In the genomic region with DNA sequence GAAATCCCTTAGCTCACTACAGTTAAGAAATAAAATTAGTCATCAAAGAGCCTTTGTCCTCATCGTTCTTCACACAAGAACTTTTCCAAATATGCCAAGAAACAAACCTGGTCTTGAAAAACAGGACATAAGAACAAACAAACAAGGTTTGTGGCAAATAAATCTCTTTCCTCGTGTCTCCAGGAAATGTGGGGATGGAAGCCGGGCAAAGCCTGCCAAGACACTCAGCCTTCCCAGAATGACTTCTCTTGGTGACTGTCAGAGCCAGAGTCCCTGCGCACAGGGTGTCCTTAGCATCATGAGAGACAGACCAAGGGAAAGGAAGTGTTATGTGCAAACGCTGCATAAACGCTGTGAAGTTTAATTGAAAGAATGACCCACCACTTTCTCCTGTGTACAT, we compare ENCODE assay signal across 16 mouse cellular contexts.
A peak's percentile ranks its signal among the peaks of the same experiment; 100 is the strongest.
DNase-seq lines count a peak whose midpoint lies in the region; ATAC-seq lines count a peak whose summit lies in the region.
"Had no signal": no experiment of that assay in that cellular context is flagged by ENCODE, and none has a peak within 500 bp of the region (broad histone marks: within the 10 kb centered on the region; RNA-seq: fewer than 3 reads in every experiment).

No protein-coding gene starts in this region.

- H3K4me1 ChIP-seq in limb, embryonic 11.5 days (ENCODE audit: control insufficient read depth, insufficient read depth, low read length), result peaks cover 14% of the 10 kb centered on the region
- H3K4me1 ChIP-seq in limb, embryonic 10.5 days, result peaks cover 38% of the 10 kb centered on the region
- H3K4me1 ChIP-seq in kidney, embryonic 16.5 days (ENCODE audit: insufficient read depth, low read length), result peaks cover 39% of the 10 kb centered on the region
- peaks cover 52% of the 10 kb centered on the region for H3K4me1 ChIP-seq in limb, embryonic 13.5 days
- H3K4me1 ChIP-seq in forebrain, embryonic 16.5 days (replicated peaks; ENCODE audit: control insufficient read depth, insufficient read depth, low read length), result peaks cover 8% of the 10 kb centered on the region
- H3K4me1 ChIP-seq: liver, embryonic 12.5 days had no signal

- WGBS in limb, embryonic 11.5 days, result 17% methylated on average over 6 of the region's 6 CpGs
- 17% methylated on average over 6 of the region's 6 CpGs for WGBS in limb, embryonic 10.5 days
- WGBS in kidney, embryonic 16.5 days, result 22% methylated on average over 6 of the region's 6 CpGs
- 7% methylated on average over 6 of the region's 6 CpGs for WGBS in limb, embryonic 13.5 days
- 37% methylated on average over 6 of the region's 6 CpGs for WGBS in forebrain, embryonic 16.5 days

- H3K36me3 ChIP-seq in limb, embryonic 11.5 days (ENCODE audit: control insufficient read depth, insufficient read depth, low read length), result no peaks in the 10 kb centered on the region
- H3K36me3 ChIP-seq in limb, embryonic 10.5 days, result no peaks in the 10 kb centered on the region
- H3K36me3 ChIP-seq in kidney, embryonic 16.5 days (ENCODE audit: insufficient read depth, low read length), result no peaks in the 10 kb centered on the region
- no peaks in the 10 kb centered on the region for H3K36me3 ChIP-seq in limb, embryonic 13.5 days
- H3K36me3 ChIP-seq in forebrain, embryonic 16.5 days (ENCODE audit: control insufficient read depth, insufficient read depth), result no peaks in the 10 kb centered on the region
- H3K36me3 ChIP-seq: heart, embryonic 12.5 days; liver, embryonic 12.5 days; neural tube, embryonic 15.5 days had no signal

- 0 out of 2 replicates have a peak overlapping the region, but pooled peaks have one; percentile 10 for H3K4me2 ChIP-seq in limb, embryonic 11.5 days (ENCODE audit: low read depth, severe bottlenecking)
- H3K4me2 ChIP-seq in kidney, embryonic 16.5 days (replicated peaks; ENCODE audit: low read depth, low read length), result 0 out of 2 replicates have a peak overlapping the region, but pooled peaks have one; percentile 3
- peak overlapping the region; percentile 47 for H3K4me2 ChIP-seq in limb, embryonic 13.5 days (replicated peaks)
- H3K4me2 ChIP-seq in forebrain, embryonic 16.5 days (ENCODE audit: low read length), result no peak overlapping the region
- H3K4me2 ChIP-seq: heart, embryonic 12.5 days; hindbrain, embryonic 14.5 days; liver, embryonic 12.5 days; neural tube, embryonic 15.5 days had no signal

- H3K9me3 ChIP-seq in limb, embryonic 11.5 days (ENCODE audit: control insufficient read depth, low read length), result no peaks in the 10 kb centered on the region
- H3K9me3 ChIP-seq in limb, embryonic 10.5 days (replicated peaks), result no peaks in the 10 kb centered on the region
- H3K9me3 ChIP-seq in kidney, embryonic 16.5 days (ENCODE audit: low read length), result 0 out of 2 replicates have a peak, but pooled peaks cover 5% of the 10 kb centered on the region
- no peaks in the 10 kb centered on the region for H3K9me3 ChIP-seq in limb, embryonic 13.5 days
- H3K9me3 ChIP-seq in forebrain, embryonic 16.5 days (ENCODE audit: control insufficient read depth, low read length), result no peaks in the 10 kb centered on the region
- H3K9me3 ChIP-seq: liver, embryonic 12.5 days; neural tube, embryonic 15.5 days had no signal

- no peak for ATAC-seq in limb, embryonic 11.5 days (ENCODE audit: insufficient number of reproducible peaks, low FRiP score, low TSS enrichment, low read depth)
- ATAC-seq in kidney, embryonic 16.5 days (ENCODE audit: low FRiP score, low TSS enrichment), result no peak
- no peak for ATAC-seq in limb, embryonic 13.5 days (ENCODE audit: low FRiP score, low read depth)
- no peak for ATAC-seq in forebrain, embryonic 16.5 days
- ATAC-seq: liver, embryonic 12.5 days; midbrain, embryonic 16.5 days had no signal

- no peak for DNase-seq in limb, embryonic 11.5 days (ENCODE audit: low spot score)
- no peak for DNase-seq in limb, embryonic 10.5 days (ENCODE audit: low spot score)
- peak; percentile 24 for DNase-seq in kidney, adult 18-20 months
- no peak for DNase-seq in right cerebral cortex, postnatal 36 days (ENCODE audit: low spot score in 2 of 2)
- DNase-seq: B cell, adult 2 months; cerebellum, adult 9-11 months; embryo, embryonic 11 days; right cerebral cortex, postnatal 14 days had no signal

- no peak overlapping the region for H3K4me3 ChIP-seq in limb, embryonic 11.5 days (ENCODE audit: low read depth, low read length)
- no peak overlapping the region for H3K4me3 ChIP-seq in limb, embryonic 10.5 days
- no peak overlapping the region for H3K4me3 ChIP-seq in kidney, embryonic 16.5 days (ENCODE audit: low read length)
- H3K4me3 ChIP-seq in limb, embryonic 13.5 days, result no peak overlapping the region
- no peak overlapping the region for H3K4me3 ChIP-seq in forebrain, embryonic 16.5 days (replicated peaks; ENCODE audit: low read length)
- H3K4me3 ChIP-seq: heart, embryonic 12.5 days; liver, embryonic 12.5 days; neural tube, embryonic 15.5 days had no signal

- H3K27me3 ChIP-seq in limb, embryonic 11.5 days (ENCODE audit: control insufficient read depth, insufficient read depth, low read length), result no peaks in the 10 kb centered on the region
- H3K27me3 ChIP-seq in limb, embryonic 10.5 days (ENCODE audit: low read depth, poor library complexity, severe bottlenecking), result no peaks in the 10 kb centered on the region
- no peaks in the 10 kb centered on the region for H3K27me3 ChIP-seq in kidney, embryonic 16.5 days (ENCODE audit: insufficient read depth, low read length)
- peaks cover 8% of the 10 kb centered on the region; the same call in 1 of the 2 replicates for H3K27me3 ChIP-seq in limb, embryonic 13.5 days
- no peaks in the 10 kb centered on the region for H3K27me3 ChIP-seq in forebrain, embryonic 16.5 days (replicated peaks; ENCODE audit: control insufficient read depth, insufficient read depth, low read length)
- H3K27me3 ChIP-seq: heart, embryonic 12.5 days; liver, embryonic 12.5 days; neural tube, embryonic 15.5 days had no signal

- no peak overlapping the region for H3K9ac ChIP-seq in limb, embryonic 11.5 days (ENCODE audit: low read length)
- no peak overlapping the region for H3K9ac ChIP-seq in kidney, embryonic 16.5 days (replicated peaks; ENCODE audit: low read length)
- 0 out of 2 replicates have a peak overlapping the region, but pooled peaks have one; percentile 35 for H3K9ac ChIP-seq in limb, embryonic 13.5 days
- H3K9ac ChIP-seq in forebrain, embryonic 16.5 days (replicated peaks; ENCODE audit: low read depth, low read length), result no peak overlapping the region
- H3K9ac ChIP-seq: heart, embryonic 12.5 days; hindbrain, embryonic 14.5 days; liver, embryonic 12.5 days; neural tube, embryonic 15.5 days had no signal

- no peak overlapping the region for H3K27ac ChIP-seq in limb, embryonic 11.5 days (replicated peaks; ENCODE audit: low read depth, low read length)
- no peak overlapping the region for H3K27ac ChIP-seq in limb, embryonic 10.5 days
- H3K27ac ChIP-seq in kidney, embryonic 16.5 days (ENCODE audit: low read length), result no peak overlapping the region
- H3K27ac ChIP-seq in limb, embryonic 13.5 days, result no peak overlapping the region
- no peak overlapping the region for H3K27ac ChIP-seq in forebrain, embryonic 16.5 days (ENCODE audit: low read length)
- H3K27ac ChIP-seq: hindbrain, embryonic 14.5 days; liver, embryonic 12.5 days; neural tube, embryonic 15.5 days had no signal
